Mouse (Mus musculus) retina, embryonic 14.5 days (tissue): ENCODE measurements around the gene Kctd11.

ENCODE experiments used
- DNase-seq: peaks from one replicate; pipeline ENCODE4 v3.0.0-alpha.2; 2015; ENCODE audit warnings: low spot score

Gene Kctd11

DNA sequence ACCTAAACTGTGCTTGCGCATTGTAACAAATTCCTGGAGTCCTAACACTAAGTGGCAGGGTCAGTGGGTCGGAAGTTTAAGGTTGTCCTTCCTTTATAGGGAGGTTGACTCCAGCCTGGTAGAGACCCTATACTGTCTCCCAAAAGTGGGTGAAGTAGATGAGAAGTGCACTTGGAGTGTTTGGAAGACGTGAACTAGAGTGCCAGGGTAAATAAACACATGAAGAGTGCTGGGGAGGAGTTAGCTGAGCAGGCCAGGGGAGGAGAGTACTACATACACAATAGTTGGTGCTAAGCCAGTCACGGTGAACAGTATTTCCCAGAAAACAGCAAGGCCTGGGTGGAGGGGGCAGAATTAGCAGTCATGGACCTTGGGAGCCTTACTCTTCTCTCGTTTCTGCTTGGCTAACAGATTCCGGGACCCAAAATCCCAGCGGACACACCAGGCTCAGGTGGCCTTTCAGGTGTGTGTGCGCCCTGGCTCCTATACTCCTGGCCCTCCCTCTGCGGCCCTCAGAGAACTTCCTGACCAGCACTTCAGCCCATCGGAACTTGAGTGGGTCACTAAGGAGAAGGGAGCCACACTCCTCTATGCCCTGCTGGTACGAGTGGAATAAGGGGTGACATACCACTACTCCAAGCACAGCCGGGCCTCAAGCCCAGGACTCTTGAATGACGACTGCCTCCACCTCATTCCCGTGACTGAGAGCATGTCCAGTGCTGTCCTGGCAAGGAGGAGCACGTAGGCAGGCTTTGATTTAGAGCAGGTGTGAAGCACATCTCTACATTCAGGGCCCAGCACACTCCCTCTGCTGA lies 31.7 kb upstream of the Kctd11 start:
- DNase-seq = no peak

- no peak for DNase-seq
Measured at GRCm38 (mm10) chr11:69911701-69912100, 30.5 kb upstream of the Kctd11 start.

DNA sequence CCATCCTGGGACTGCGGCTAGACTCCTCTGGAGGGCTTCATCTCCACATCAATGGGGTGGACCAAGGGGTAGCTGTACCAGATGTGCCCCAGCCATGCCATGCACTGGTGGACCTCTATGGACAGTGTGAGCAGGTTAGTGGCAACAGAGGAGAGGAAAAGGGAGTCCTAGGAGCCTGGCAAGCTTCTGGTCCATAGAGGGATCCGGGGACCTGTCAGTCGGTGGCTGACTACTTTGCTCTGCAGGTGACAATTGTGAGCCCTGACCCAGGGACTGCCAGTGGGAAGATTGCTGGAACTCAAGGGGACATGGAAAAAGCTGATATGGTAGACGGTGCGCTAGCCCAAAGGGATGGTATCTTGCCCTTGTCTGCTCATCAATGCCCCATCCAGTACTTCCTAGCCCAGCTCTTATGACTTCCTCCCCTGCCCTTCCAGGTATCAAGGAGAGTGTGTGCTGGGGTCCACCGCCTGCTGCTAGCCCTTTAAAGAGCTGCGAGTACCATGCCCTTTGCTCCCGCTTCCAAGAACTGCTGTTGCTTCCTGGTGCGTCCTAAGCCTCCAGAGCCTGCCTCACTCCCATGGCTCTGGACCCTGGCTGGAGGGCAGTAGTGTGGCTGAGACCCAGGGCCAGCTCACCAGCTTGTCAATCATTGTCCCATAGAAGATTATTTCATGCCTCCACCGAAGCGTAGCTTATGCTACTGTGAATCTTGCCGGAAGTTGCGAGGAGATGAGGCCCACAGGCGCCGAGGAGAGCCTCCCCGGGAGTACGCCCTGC lies 29.8 kb upstream of the Kctd11 start:
- DNase-seq = no peak

DNA sequence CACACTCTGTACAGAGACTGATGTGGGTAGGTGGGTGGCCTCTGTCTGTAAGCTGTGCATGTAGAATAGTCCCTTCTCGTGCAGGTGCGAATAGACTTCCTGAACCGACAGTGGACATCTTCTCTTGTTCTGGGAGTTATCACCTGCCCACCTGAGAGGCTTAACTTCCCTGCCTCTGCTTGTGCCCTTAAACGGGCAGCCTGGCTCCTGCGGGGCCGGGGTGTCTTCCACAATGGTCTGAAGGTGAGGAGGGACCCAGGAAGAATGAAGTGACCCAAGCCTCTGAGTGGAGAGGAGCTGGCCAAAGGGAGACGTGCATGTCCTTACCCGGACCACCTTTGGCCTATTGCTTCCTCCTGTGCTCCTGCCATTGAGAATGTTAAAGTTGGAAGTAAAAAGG lies 29.0 kb upstream of the Kctd11 start:
- DNase-seq = no peak

DNA sequence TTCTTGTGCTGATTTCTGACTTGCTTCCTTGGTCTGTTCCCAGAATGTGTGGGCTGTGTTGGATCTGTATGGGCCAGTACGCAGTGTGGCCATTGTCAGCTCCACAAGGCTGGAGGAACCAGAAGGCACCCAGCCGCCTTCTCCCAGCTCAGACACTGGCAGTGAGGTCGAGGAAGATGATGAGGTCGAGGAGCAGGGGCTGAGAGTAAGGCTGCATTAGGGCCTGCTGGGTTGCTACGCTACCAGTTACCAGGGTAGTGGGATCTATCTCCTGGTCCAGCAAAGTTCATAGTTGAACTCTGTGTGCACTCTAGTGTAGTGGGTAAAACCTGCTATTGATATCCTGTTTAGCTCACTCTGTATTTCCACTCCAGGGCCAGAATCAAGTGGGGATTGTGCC lies 28.0 kb upstream of the Kctd11 start:
- no peak for DNase-seq

GRCm38 (mm10) chr11:69908645-69909044 lies 27.4 kb upstream of the Kctd11 start:
- DNase-seq = no peak

GRCm38 (mm10) chr11:69904311-69904710 lies 23.1 kb upstream of the Kctd11 start:
- DNase-seq = no peak

DNA sequence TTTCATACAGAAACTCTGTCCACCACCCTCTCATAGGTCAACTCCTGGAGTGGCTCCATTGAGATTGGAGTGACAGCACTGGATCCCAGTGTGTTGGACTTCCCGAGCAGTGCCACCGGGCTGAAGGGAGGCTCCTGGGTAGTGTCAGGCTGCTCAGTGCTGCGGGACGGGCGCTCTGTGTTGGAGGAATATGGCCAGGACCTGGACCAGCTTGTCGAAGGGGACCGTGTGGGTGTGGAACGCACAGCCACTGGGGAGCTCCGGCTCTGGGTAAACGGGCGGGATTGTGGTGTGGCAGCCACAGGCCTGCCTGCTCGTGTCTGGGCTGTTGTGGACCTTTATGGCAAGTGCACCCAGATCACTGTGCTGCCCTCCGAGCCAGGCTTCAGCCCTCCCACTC lies 21.8 kb upstream of the Kctd11 start:
- DNase-seq = no peak

DNA sequence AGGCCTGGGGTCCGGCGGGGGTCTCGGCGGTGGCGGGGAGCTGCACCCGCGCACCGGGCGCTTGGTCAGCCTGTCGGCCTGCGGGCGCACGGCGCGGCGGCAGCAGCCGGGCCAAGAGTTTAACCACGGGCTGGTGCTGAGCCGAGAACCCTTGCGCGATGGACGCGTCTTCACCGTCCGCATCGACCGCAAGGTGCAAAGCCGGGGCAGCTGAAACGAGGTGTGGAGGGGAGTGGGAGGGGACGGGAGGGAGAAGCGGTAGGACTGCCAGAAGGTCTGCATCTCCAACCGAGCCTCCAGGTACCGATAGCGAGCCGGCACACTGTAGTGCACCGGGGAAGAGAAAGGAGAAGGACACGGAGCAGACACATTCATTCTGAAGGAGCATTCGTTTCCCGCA lies 20.8 kb upstream of the Kctd11 start:
- DNase-seq = no peak

DNA sequence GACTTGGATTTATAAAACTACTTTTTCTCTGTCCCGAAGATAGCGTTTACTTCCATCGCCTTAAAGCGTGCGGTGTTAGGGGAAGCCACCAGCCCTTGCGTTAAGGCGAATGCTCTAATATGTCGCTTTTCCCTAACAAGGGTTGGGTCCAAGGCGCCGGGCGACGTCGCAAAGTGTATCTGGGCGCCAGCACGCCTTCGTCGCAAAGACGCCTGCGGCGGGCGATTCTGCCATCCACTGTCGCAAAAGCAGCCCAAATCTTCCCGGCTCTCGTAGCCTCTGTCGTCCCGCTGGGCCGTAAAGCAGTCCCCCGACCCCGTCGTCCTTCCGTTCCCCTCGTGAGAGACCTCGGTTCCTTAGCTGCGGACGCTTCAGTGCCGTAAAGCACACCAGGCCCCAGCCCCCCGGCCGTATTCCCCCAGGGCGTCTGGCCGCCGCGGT lies 20.2 kb upstream of the Kctd11 start:
- DNase-seq = peak; percentile 98

DNA sequence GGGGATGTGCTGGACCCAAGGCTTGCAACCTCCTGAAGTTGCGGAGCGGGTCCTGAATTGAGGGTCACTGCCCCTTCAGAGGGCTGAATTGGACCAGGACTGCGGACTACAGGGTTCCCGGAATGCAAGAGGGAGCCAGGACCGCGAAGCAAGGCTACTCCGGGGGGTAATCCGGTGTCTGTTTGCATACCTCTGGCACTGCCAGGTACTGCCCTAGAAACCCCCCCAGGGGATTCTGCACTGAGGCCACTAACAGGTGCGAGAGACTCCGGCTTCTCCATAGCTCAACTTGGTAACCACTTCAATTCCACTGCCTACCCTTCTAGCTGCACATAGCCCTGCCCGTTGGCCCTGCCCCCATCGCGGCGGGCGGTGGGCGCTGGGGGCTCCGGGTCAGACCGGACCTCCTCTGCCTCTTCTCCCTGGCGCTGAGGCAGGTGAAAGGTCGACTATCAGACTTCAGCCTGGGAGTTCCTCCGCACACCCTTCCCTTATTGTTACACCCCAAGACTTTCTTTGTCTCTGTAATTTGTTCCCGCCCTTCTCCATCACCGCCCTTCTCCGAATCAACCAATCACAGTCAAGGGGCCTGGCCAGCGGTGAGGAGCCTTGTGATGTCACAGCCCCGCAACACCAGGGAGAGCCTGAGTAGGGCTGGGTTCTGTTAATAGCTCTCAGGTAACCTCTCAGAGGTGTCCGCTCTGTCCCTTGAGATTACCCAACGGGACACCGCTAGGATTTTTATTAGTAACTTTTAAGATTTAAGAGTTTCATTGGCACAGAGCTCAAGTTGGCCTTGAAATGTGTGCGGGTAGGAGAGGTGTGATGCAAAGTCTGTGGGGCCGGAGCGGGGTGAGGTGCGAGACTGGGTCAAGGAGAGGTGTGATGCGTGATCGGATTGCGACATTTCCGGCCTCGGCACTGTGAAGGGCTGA lies 19.5 kb upstream of the Kctd11 start, which contains the start of the genes 2810408A11Rik and Neurl4:
Gene 2810408A11Rik, minus strand, starts transcription at position 517 of the 935 bp plus-strand sequence.
Gene Neurl4, plus strand, starts transcription at position 602 of the 935 bp plus-strand sequence.
- DNase-seq = peak; percentile 93

DNA sequence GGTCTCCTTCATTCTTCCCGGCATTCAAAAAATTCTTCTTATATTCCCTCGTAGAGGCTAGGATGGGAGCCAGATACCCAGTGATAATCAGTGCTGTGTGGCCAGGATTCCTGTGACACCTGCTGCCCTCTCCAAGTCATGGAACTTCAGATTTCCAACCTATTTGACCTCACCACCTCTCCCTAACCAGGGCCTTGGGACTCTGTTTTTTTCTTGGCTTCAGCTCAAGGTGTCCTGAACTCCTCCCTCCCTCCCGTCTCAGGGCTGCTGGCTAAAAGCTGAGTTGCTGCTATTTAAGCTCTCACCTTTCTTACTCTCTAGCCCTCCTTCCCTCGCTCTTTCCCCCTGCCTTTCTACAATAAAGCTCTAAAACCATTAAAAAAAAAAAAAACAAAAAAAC lies 18.7 kb upstream of the Kctd11 start:
- no peak for DNase-seq

GRCm38 (mm10) chr11:69895291-69895690 lies 14.1 kb upstream of the Kctd11 start, which contains the start of gene Acap1:
TSS of gene Acap1 (minus strand) at chr11:69895539.
- DNase-seq = no peak

GRCm38 (mm10) chr11:69894671-69895070 lies 13.5 kb upstream of the Kctd11 start:
- no peak for DNase-seq

GRCm38 (mm10) chr11:69891482-69891881 lies 10.3 kb upstream of the Kctd11 start:
- no peak for DNase-seq

DNA sequence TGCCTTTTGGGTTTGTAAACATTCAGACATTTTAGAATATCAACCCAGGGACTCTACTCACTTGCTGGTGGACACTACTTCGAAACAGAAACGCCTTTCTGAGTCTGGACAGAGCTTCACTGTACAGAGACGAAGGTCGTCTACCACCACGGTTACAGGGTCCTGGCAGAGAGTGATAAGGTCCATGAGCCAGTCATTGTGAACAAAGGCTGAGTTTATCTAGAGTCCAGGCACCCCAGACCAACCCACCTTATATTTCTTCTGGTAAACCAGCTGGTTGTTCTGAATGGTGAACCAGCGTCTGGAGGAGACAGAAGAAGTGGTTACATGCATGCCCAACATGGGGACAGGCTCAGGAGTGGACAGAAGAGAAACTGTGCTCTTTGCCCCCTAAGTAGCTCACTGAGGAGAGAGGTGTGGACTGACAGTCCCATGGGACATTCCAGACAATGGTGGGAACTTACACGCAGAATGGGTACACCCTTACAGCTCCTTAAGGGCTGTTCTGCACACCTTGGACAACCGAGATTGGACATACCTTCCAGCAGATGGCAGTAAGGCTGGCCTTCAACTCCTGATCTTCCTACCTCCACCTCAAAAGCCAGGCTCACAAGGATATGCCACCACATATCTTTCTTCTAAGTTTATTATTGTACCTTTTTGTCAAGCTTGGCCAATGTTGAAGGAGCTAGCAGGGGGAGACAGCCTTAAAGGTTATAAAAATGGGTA lies 5.9 kb upstream of the Kctd11 start:
- DNase-seq = no peak

DNA sequence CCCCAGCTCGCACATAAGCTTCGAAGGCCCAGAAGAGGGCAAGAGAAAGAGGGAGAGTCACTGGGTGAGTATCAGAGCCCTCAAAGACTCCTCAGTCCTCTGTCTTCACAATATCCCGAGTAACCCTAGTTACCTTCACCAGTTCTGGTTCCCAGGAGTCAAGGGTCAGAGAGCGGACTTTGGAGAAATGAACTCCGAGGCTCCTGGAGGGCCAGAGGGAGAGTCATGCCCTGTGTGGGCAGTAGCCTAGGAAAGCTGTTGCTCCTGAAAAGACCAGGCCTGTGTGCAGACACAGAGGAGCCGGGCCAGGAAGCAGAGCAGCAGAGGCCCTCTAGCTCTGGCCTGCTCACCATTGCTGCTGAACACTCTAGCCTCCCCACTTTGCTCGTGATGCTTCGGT lies 3.5 kb upstream of the Kctd11 start:
- no peak for DNase-seq

- no peak for DNase-seq
Measured at GRCm38 (mm10) chr11:69884240-69884639, 3.0 kb upstream of the Kctd11 start.

- DNase-seq = no peak
Measured at GRCm38 (mm10) chr11:69883527-69884151, 2.4 kb upstream of the Kctd11 start.

- peak; percentile 53 for DNase-seq
Measured at GRCm38 (mm10) chr11:69883066-69883465, 1.9 kb upstream of the Kctd11 start.
